Comparison of ENCODE assay signal across 21 mouse cellular contexts in the genomic region with DNA sequence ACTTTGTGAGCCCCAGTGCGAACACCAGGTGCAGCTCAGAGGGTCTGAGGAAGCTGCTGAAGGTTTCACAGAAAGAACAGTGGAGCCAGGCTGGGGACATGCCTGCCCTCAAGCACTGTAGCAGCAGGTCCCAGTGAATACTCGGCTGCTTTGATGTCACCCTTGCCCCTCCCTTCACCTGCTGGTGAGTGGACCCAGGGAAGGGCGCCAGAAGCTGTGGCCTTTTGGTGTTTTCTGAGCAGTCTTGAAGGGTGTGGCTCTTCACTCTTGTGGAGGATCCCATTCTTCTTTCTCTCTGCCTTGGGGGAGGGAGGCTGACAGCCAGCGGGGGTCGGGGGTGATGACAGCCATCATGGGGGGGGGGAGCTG. TPM values are rescaled to one million over a fixed set of nuclear protein-coding genes. Genes with fewer than 3 reads are reported as not detected.
DNase-seq lines count a peak whose midpoint lies in the region; ATAC-seq and TF ChIP-seq lines count a peak whose summit lies in the region.
"Had no signal": no experiment of that assay in that cellular context is flagged by ENCODE, and none has a peak within 500 bp of the region (broad histone marks: within the 10 kb centered on the region; RNA-seq: fewer than 3 reads in every experiment).

No protein-coding gene starts in this region.

- no peaks in the 10 kb centered on the region for H3K9me3 ChIP-seq in lung, postnatal 0 days (ENCODE audit: low read length)
- H3K9me3 ChIP-seq: forebrain, embryonic 15.5 days; heart, embryonic 15.5 days; hindbrain, embryonic 13.5 days had no signal

- WGBS in lung, postnatal 0 days, result 52% methylated on average over 5 of the region's 5 CpGs

- TF ChIP-seq CTCF in lung, postnatal 0 days (IDR thresholded peaks at IDR 0.05), result no peak

- H3K9ac ChIP-seq in lung, postnatal 0 days (replicated peaks; ENCODE audit: low read depth), result no peak overlapping the region
- H3K9ac ChIP-seq: forebrain, embryonic 15.5 days; heart, embryonic 12.5 days; heart, embryonic 15.5 days; hindbrain, embryonic 13.5 days had no signal

- no peak for ATAC-seq in lung, postnatal 0 days
- ATAC-seq: CD4-positive, CD25-positive, alpha-beta regulatory T cell, adult 4 months; forebrain, embryonic 15.5 days; hindbrain, embryonic 16.5 days had no signal

- no peak overlapping the region for H3K4me2 ChIP-seq in lung, postnatal 0 days (replicated peaks; ENCODE audit: low read depth, low read length)
- H3K4me2 ChIP-seq: forebrain, embryonic 15.5 days; heart, embryonic 12.5 days; heart, embryonic 15.5 days; hindbrain, embryonic 13.5 days had no signal

- no peaks in the 10 kb centered on the region for H3K36me3 ChIP-seq in lung, postnatal 0 days (ENCODE audit: insufficient read depth, low read length)
- H3K36me3 ChIP-seq: forebrain, embryonic 15.5 days; heart, embryonic 12.5 days; heart, embryonic 15.5 days; hindbrain, embryonic 13.5 days had no signal

- H3K27me3 ChIP-seq in lung, postnatal 0 days (replicated peaks; ENCODE audit: insufficient read depth, low read length), result no peaks in the 10 kb centered on the region
- H3K27me3 ChIP-seq: forebrain, embryonic 15.5 days; heart, embryonic 12.5 days; heart, embryonic 15.5 days; hindbrain, embryonic 13.5 days had no signal

- no peak overlapping the region for H3K27ac ChIP-seq in lung, postnatal 0 days (ENCODE audit: low read length)
- H3K27ac ChIP-seq: forebrain, embryonic 15.5 days; heart, embryonic 15.5 days; hindbrain, embryonic 10.5 days; hindbrain, embryonic 13.5 days had no signal

- peak; percentile 18 for DNase-seq in lung, postnatal 0 days (ENCODE audit: low spot score)
- DNase-seq in lung, postnatal 10 days, result no peak
- DNase-seq in ES-CJ7 (ENCODE audit: low read depth, low spot score) (peak; percentile 56), R1 (ENCODE audit: low read depth, low spot score) (peak; percentile 43)
- no peak for DNase-seq in spleen, adult 12 weeks (ENCODE audit: low spot score)
- DNase-seq in left cerebral cortex, postnatal 10 days (ENCODE audit: extremely low spot score in 1 of 2, low spot score in 2 of 2), result no peak
- DNase-seq: adrenal gland, postnatal 10 days; adrenal gland, postnatal 36 days; cerebellum, adult 18-20 months; cerebellum, adult 9-10 months; gastrocnemius, postnatal 25 days; heart, adult 18-20 months; heart, postnatal 10 days; heart, postnatal 36 days had no signal

- no peaks in the 10 kb centered on the region for H3K4me1 ChIP-seq in lung, postnatal 0 days (ENCODE audit: insufficient read depth, low read depth, low read length)
- H3K4me1 ChIP-seq: heart, embryonic 15.5 days; hindbrain, embryonic 13.5 days had no signal

- intact Hi-C loops in left cerebral cortex, postnatal 10 days (cut with DNase I), result no loop called here

- TF ChIP-seq EP300 in lung, postnatal 0 days (IDR thresholded peaks at IDR 0.05), result no peak

- no peak overlapping the region for H3K4me3 ChIP-seq in lung, postnatal 0 days (ENCODE audit: low read depth, low read length)
- H3K4me3 ChIP-seq: forebrain, embryonic 15.5 days; heart, embryonic 12.5 days; heart, embryonic 15.5 days; hindbrain, embryonic 10.5 days; hindbrain, embryonic 13.5 days had no signal

RNA-seq across cellular contexts. Expression of a gene that starts 34.2 kb away (rescaled TPM):
- polyA plus RNA-seq in lung, postnatal 0 days (2015; fragmentation: Nextera tagmentation; extraction: Ambion mirVana), result 16.6 and 24.9 TPM in 2 replicates
- 100 to 1,000 TPM; 166 to 177 TPM for total RNA-seq in left cerebral cortex, postnatal 10 days (2021)

RNA-seq across cellular contexts. Expression of a gene that starts 43.6 kb away (rescaled TPM):
- polyA plus RNA-seq in lung, postnatal 0 days (2015; fragmentation: Nextera tagmentation; extraction: Ambion mirVana), result 6.3 and 7.9 TPM in 2 replicates
- 10 to 100 TPM; 32.3 to 34.8 TPM for total RNA-seq in left cerebral cortex, postnatal 10 days (2021)

RNA-seq across cellular contexts. Expression of a gene that starts 54.9 kb away (rescaled TPM):
- polyA plus RNA-seq in lung, postnatal 0 days (2015; fragmentation: Nextera tagmentation; extraction: Ambion mirVana), result 18,716 and 19,008 TPM in 2 replicates
- 1,000 to 10,000 TPM; 3,611 to 3,673 TPM for total RNA-seq in left cerebral cortex, postnatal 10 days (2021)

Comparison
In these comparisons a context has a peak if more than half of its experiments do, and no peak if none do; other contexts are left out.
1. DNase-seq: peak in lung, postnatal 0 days (single experiment), ES-CJ7 (single experiment) and R1 (single experiment); none in lung, postnatal 10 days (single experiment), spleen, adult 12 weeks (single experiment) and left cerebral cortex, postnatal 10 days (0 of 2).